Mouse (Mus musculus) testis, adult 2 months (tissue): ENCODE results near the gene Klk4.

ENCODE experiments used
- CTCF ChIP-seq: fragments of 200-500 bp; IDR thresholded peaks from 2 replicates; pipeline ENCODE4 v1.5.1; 2012; ENCODE audit warnings: low read depth, mild to moderate bottlenecking, inconsistent platforms, low read length, moderate library complexity; ENCODE audit not compliant: control insufficient read depth, insufficient read depth, insufficient replicate concordance
- POLR2A ChIP-seq: fragments of 200-500 bp; IDR thresholded peaks from 2 replicates; pipeline ENCODE4 v1.6.1; 2012; ENCODE audit warnings: low read depth, mild to moderate bottlenecking, inconsistent platforms, low read length, moderate library complexity; ENCODE audit not compliant: control insufficient read depth

GRCm38 (mm10) chr7:43918871-43919270 is 37.9 kb downstream of the Klk4 start:
- TF ChIP-seq CTCF = no peak
- TF ChIP-seq POLR2A = no peak
